Mouse (Mus musculus): ENCODE measurements at regions not wholly inside any gene's neighbourhood (a gene's known extent, or its start where the extent isn't known, plus 50 kb on each side); places are given as distances from the start of the nearest gene placed in this dataset.

DNA sequence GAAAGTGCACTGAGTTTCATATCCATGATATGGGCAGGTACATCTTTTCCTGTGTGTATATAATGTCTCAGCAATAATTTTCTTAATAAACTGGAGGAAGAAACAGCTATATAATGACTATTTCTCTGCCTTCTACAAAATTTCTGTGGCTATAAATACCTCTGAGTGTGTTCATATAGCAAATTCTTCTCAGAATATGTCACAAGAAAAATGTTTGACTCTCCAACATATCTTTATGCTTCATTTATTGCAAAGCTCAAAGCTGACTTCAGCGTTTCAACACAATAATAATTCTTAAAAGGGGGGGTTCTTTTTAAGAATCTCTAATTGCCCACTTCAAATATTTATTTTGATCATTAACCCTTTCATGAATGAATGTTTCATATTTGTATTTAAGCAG lies 310.0 kb upstream of the Paip1 start:
- TF ChIP-seq CTCF (IDR thresholded peaks at IDR 0.05; ENCODE audit: extremely low read depth, insufficient read length, insufficient replicate concordance, low read depth, low read length) (no peak), POLR2A (IDR thresholded peaks at IDR 0.05; ENCODE audit: low read depth, low read length) (no peak)

All from small intestine, adult 2 months (tissue).